Mouse (Mus musculus) liver, postnatal 0 days (tissue): ENCODE data around the gene Zfp541.

Experiments used
- CTCF ChIP-seq: sonication (generic); IDR thresholded peaks from 2 replicates; pipeline ENCODE4 v1.5.1; 2016; ENCODE audit warnings: antibody characterized with exemption, low read depth
- EP300 ChIP-seq: IDR thresholded peaks from 2 replicates; pipeline ENCODE4 v1.6.1; 2016; ENCODE audit warnings: antibody characterized with exemption, low read depth, mild to moderate bottlenecking

- TF ChIP-seq CTCF = no peak
- TF ChIP-seq EP300 = no peak
Observed at GRCm38 (mm10) chr7:16130956-16131634, 69.5 kb downstream of the Zfp541 start.
